Mouse (Mus musculus) kidney, embryonic 14.5 days (tissue): ENCODE data around the gene Ptprg. TPM values are rescaled to one million over a fixed set of nuclear protein-coding genes. Genes with fewer than 3 reads are reported as not detected.

Experiments
- ATAC-seq: fragments of 200-750 bp; cut with Nextera tagmentation; 2 replicates; pipeline ENCODE4 v1.8.0; 2017; ENCODE audit warnings: moderate number of reproducible peaks, mild to moderate bottlenecking, moderate TSS enrichment, moderate library complexity; ENCODE audit not compliant: low FRiP score, low TSS enrichment
- H3K27ac ChIP-seq: fragments of 300-500 bp; sonication (generic); 2 replicates; pipeline ENCODE4 v1.5.1; 2014; ENCODE audit warnings: low read depth, mild to moderate bottlenecking, low read length, moderate library complexity, mixed read lengths
- H3K27me3 ChIP-seq: fragments of 300-500 bp; sonication (generic); 2 replicates; pipeline ENCODE4 v1.6.1; 2014; ENCODE audit warnings: mild to moderate bottlenecking, low read length; ENCODE audit not compliant: control insufficient read depth, insufficient read depth
- H3K36me3 ChIP-seq: fragments of 300-500 bp; sonication (generic); 2 replicates; pipeline ENCODE4 v1.6.1; 2014; ENCODE audit warnings: low read length, mixed read lengths; ENCODE audit not compliant: control insufficient read depth, insufficient read depth
- H3K4me1 ChIP-seq: fragments of 300-500 bp; sonication (generic); 2 replicates; pipeline ENCODE4 v1.6.1; 2014; ENCODE audit warnings: low read length, mixed read lengths; ENCODE audit not compliant: control insufficient read depth, insufficient read depth
- H3K4me2 ChIP-seq: fragments of 300-500 bp; sonication (generic); replicated peaks from 2 replicates; pipeline ENCODE4 v1.6.1; 2014; ENCODE audit warnings: low read depth, mild to moderate bottlenecking, low read length
- H3K4me3 ChIP-seq: fragments of 300-500 bp; sonication (generic); 2 replicates; pipeline ENCODE4 v1.5.1; 2014; ENCODE audit warnings: mild to moderate bottlenecking, low read length
- H3K9ac ChIP-seq: fragments of 300-500 bp; sonication (generic); 2 replicates; pipeline ENCODE4 v1.6.1; 2014; ENCODE audit warnings: low read depth, mild to moderate bottlenecking, low read length, moderate library complexity
- H3K9me3 ChIP-seq: fragments of 300-500 bp; sonication (generic); 2 replicates; pipeline ENCODE4 v1.6.1; 2016; ENCODE audit warnings: low read length; ENCODE audit not compliant: control insufficient read depth
- WGBS: fragments of 180-500 bp; shearing (Covaris S2); extraction: QIAGEN DNeasy Blood & Tissue Kit; methylation state at CpG from one replicate; pipeline ENCODE4 v1.1.7; 2014; 5-methylcytosine and 5-hydroxymethylcytosine counted together
- polyA plus RNA-seq: library from polyadenylated mRNA; unstranded; fragments of >200 nt; fragmentation: Nextera tagmentation; extraction: Ambion mirVana; gene quantifications from 2 replicates; pipeline ENCODE4 v1.2.1, GENCODE M21; 2014

Gene Ptprg
- polyA plus RNA-seq, 1 experiment from 2014 or later = 44.3 TPM

DNA sequence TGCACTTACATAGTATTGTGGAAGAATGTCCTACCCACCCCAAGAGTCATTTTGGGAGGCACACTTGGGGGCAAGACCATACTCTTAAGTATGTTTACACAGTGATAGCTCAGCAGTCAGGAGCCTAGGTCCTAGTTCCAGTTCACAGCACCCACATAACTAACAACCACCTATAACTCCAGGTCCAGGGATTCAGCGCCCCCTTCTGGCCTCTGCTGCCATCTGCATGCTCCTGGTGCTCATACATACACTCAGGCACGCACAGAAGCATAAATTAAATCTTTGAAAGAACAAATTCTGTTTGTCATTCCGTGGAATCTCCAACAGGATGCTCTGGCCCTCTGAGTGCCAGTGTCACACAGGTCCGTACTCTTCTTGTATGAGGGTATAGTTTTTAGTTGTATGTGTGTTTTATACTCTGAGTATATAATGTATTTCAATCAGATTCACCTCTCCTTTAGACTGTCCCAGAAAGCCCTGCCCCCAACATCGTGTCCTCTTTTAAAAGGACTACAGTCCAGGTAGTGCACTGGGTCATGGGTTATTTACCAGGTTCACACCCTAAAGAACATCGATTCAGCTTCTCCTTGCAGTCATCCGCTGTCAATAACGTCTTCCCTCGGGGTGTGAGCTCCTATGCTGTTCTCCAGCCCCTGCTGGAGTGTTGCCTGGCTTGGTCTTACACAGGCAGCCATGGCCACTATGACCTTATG is 157.2 kb downstream of the Ptprg start:
- Histone ChIP-seq H3K4me3 (no peak overlapping the region), H3K9me3 (0 out of 2 replicates have a peak, but pooled peaks cover 3% of the 10 kb centered on the region), H3K27ac (no peak overlapping the region), H3K27me3 (no peaks in the 10 kb centered on the region), H3K4me2 (no peak overlapping the region), H3K36me3 (no peaks in the 10 kb centered on the region), H3K9ac (no peak overlapping the region), H3K4me1 (no peaks in the 10 kb centered on the region)
- 84% methylated on average over 9 of the region's 9 CpGs for WGBS
- no peak for ATAC-seq

DNA sequence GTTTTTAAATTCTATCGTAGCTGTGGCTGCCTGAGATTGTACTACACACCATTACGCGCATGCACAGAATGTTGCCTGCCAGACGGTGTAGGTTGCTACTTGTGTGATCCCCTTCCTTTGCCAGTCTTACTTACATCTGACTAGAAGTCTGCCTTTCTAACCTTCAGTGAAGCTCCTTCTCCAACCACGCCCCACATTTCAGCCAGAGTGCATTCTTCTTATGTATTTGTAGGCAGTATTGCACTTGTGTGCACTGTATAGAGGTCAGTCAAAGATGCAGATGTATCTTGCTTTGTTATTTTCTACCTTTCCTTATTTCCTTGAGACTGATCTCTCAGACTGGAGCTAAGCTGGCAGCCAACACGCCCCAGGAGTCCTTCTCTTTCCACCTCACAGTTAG is 158.8 kb downstream of the Ptprg start:
- H3K4me2 ChIP-seq = no peak overlapping the region
- WGBS = 93% methylated on average over 6 of the region's 6 CpGs
- no peak overlapping the region for H3K27ac ChIP-seq
- no peaks in the 10 kb centered on the region for H3K4me1 ChIP-seq
- no peaks in the 10 kb centered on the region for H3K27me3 ChIP-seq
- H3K4me3 ChIP-seq = no peak overlapping the region
- H3K36me3 ChIP-seq = no peaks in the 10 kb centered on the region
- no peak for ATAC-seq
- H3K9ac ChIP-seq = no peak overlapping the region
- 0 out of 2 replicates have a peak, but pooled peaks cover 3% of the 10 kb centered on the region for H3K9me3 ChIP-seq

DNA sequence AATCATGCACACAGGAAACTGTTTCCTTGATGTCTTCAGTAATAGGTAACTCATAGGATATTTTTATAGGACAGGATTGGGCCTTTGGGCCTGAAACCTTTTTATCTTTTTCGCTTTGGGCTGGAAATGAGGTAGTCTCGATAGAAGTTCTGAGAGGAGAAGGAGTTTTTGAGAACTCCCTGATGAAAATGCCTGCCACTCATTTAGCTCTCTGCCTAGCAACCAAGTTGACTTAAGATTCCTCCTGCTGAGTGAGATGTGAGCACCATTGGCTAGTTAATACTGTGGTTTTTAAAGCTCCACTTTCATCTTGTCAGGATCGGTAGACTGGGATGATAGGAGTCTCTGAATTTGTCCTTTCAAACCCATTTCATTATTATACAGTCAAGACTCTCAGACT is 162.9 kb downstream of the Ptprg start:
- 80% methylated on average over 3 of the region's 3 CpGs for WGBS
- Histone ChIP-seq H3K4me1 (peaks cover 5% of the 10 kb centered on the region; the same call in 1 of the 2 replicates), H3K36me3 (no peaks in the 10 kb centered on the region), H3K27me3 (no peaks in the 10 kb centered on the region), H3K9ac (no peak overlapping the region), H3K4me3 (no peak overlapping the region), H3K27ac (no peak overlapping the region), H3K9me3 (no peaks in the 10 kb centered on the region), H3K4me2 (no peak overlapping the region)
- ATAC-seq = no peak

DNA sequence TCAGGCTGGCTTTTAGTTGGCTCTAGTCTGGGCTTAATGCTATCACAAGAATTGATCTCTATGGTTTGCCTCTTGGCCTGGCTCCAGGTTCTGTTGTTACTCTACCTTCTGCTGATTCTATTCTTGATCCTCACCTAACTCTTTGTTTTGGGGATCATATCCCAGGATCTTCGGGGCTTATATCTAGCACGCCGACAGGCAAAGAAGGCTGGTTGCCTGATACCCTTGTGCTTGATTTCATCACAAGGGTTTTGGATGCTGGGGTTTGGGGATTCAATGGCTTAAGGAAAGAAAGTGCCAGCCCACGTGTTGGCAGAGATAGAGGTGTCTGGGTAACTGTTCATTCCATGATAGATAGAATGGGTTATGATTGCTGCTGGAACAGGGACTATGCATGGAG is 164.9 kb downstream of the Ptprg start:
- Histone ChIP-seq H3K27me3 (no peaks in the 10 kb centered on the region), H3K4me1 (peaks cover 5% of the 10 kb centered on the region; the same call in 1 of the 2 replicates), H3K4me2 (no peak overlapping the region), H3K27ac (no peak overlapping the region), H3K9me3 (no peaks in the 10 kb centered on the region), H3K36me3 (no peaks in the 10 kb centered on the region), H3K4me3 (no peak overlapping the region), H3K9ac (no peak overlapping the region)
- ATAC-seq = no peak
- 83% methylated on average over 4 of the region's 4 CpGs for WGBS

DNA sequence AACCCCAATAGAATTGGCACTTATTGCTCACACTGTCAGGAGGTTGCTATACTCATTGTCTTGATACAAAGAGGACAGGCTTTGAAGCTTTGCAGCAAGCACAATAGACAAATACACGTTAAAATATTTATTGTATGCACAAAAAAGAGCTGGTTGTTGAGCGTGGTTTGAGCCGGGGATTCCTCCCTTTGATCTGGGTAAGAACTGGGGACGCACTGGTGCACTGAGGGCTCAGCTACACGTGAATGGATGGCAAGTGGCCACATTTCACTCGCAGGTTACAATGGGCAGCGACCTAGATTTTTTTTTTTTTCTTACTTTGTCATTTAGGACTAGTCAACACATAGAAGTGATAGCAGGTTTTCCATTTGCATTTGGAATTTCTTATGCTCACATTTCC is 165.9 kb downstream of the Ptprg start:
- Histone ChIP-seq H3K27me3 (no peaks in the 10 kb centered on the region), H3K4me1 (peaks cover 5% of the 10 kb centered on the region; the same call in 1 of the 2 replicates), H3K9me3 (no peaks in the 10 kb centered on the region), H3K27ac (no peak overlapping the region), H3K9ac (no peak overlapping the region), H3K4me3 (no peak overlapping the region), H3K36me3 (no peaks in the 10 kb centered on the region), H3K4me2 (no peak overlapping the region)
- 54% methylated on average over 7 of the region's 7 CpGs for WGBS
- ATAC-seq = no peak

DNA sequence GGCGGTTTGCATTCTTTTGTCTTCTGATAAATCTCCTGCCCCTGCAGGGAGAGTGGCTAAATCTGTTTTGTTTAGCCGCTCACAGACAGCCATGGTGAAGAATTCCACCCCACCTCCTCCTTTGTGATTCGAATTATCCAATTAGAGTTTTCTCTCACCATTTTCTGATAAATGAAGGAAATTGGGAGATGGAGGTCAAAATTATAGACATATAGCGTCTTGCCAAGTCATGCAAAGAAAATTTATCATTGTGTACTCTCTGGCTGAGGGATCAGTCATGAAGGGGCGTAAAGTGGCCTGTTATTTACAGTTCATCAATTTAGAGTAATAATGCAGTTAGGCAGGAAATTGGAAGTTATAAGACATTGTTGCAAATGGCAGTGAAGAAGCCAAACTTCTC is 168.8 kb downstream of the Ptprg start:
- Histone ChIP-seq H3K9ac (no peak overlapping the region), H3K4me1 (peaks cover 5% of the 10 kb centered on the region; the same call in 1 of the 2 replicates), H3K4me3 (no peak overlapping the region), H3K9me3 (peaks cover 3% of the 10 kb centered on the region; the same call in 1 of the 2 replicates), H3K36me3 (no peaks in the 10 kb centered on the region), H3K27me3 (no peaks in the 10 kb centered on the region), H3K27ac (no peak overlapping the region), H3K4me2 (no peak overlapping the region)
- no peak for ATAC-seq
- 45% methylated on average over 5 of the region's 5 CpGs for WGBS

DNA sequence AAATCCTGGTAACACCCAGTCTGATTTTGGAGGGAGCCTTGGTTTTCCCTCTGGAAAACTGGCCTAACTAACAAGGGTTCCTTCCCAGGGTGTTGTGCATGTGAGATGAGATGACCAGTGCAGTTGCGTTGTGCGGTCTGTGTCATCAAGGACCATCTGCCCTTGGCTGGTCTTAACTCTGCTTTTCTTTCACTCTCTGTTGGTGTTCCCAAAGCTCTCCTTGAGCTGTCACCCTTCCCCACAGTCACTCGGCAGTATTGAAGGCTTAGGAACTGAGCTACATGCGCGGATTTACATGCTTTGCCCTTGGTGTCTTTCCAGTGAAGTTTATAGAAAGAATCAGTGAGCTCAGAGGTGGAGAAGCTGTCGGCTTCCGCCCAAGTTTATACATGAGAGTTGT is 170.5 kb downstream of the Ptprg start:
- WGBS = 92% methylated on average over 7 of the region's 7 CpGs
- no peaks in the 10 kb centered on the region for H3K4me1 ChIP-seq
- no peak for ATAC-seq
- no peak overlapping the region for H3K9ac ChIP-seq
- H3K27ac ChIP-seq = no peak overlapping the region
- H3K9me3 ChIP-seq = peaks cover 3% of the 10 kb centered on the region; the same call in 1 of the 2 replicates
- H3K27me3 ChIP-seq = no peaks in the 10 kb centered on the region
- H3K4me3 ChIP-seq = no peak overlapping the region
- no peaks in the 10 kb centered on the region for H3K36me3 ChIP-seq
- no peak overlapping the region for H3K4me2 ChIP-seq

DNA sequence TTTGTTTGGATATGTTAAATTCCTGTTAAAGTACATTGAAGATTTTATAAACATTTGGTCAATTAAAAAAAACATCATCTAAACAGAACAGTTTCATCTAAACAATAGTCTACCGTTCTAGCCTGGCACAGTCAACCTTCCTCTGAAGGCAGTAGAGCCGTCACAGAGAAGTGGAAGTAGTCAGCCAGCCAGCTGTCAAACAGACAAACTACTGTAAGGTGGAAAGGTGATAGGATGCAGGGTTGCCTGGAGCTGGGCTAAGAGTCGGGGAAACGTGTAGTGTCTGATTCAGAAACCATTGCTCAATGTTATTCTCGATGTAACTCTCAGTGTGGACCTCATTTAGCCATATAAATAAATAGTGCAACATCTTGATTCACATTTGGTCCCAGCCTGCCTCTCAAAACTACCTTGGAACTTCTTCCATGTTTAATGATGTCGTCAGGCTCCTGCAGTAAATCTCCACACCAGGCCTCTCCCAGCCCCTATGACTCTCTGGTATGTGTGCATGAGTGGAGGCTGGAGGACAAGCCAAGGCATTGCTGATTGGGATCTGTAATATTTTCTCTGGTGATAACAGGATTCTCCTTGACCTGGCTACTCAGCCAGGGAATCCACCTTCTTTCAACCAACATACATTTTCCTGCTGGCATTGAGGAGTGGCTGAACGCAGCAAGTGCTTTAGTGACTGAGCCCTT is 178.0 kb downstream of the Ptprg start:
- Histone ChIP-seq H3K27me3 (no peaks in the 10 kb centered on the region), H3K27ac (no peak overlapping the region), H3K4me1 (peaks cover 5% of the 10 kb centered on the region; the same call in 1 of the 2 replicates), H3K9ac (no peak overlapping the region), H3K4me2 (no peak overlapping the region), H3K4me3 (no peak overlapping the region), H3K9me3 (peaks cover 3% of the 10 kb centered on the region; the same call in 1 of the 2 replicates), H3K36me3 (no peaks in the 10 kb centered on the region)
- ATAC-seq = peak; percentile 52; the same call in 1 of the 2 replicates
- 24% methylated on average over 7 of the region's 7 CpGs for WGBS

DNA sequence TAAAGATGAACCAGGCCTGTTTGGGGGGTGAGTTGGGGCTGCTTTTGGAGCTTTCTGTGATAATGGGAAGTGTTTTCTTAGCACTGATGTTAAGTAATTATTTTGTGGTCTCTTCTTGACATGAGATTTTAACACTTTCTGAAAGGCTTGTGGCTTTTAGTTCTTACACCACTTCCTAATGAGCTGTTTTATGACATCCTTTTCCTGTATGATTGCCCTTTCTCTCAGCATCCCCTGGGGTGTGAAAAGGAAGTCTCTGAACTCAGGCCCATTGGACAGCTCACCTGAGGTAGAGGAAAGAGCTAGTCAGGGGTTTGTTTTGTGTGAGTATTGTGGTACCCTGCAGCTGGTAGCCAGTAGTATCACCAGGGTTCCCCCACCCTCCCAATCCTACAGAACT is 179.0 kb downstream of the Ptprg start:
- Histone ChIP-seq H3K4me2 (no peak overlapping the region), H3K36me3 (no peaks in the 10 kb centered on the region), H3K27ac (no peak overlapping the region), H3K4me3 (no peak overlapping the region), H3K9me3 (no peaks in the 10 kb centered on the region), H3K4me1 (peaks cover 5% of the 10 kb centered on the region; the same call in 1 of the 2 replicates), H3K27me3 (no peaks in the 10 kb centered on the region), H3K9ac (no peak overlapping the region)
- ATAC-seq = no peak
